Mouse (Mus musculus): ENCODE measurements around the gene Glo1. TPM values are rescaled to one million over a fixed set of nuclear protein-coding genes. Genes with fewer than 3 reads are reported as not detected.

The Glo1 gene
- polyA plus RNA-seq, 2 experiments = 87.9 to 214 TPM

- ATAC-seq (ENCODE audit: low FRiP score, low read depth) = no peak
- 64% methylated on average over 11 of the region's 11 CpGs for WGBS
- no peak for TF ChIP-seq POLR2A (IDR thresholded peaks at IDR 0.05; ENCODE audit: borderline replicate concordance, extremely low read depth, insufficient read depth, insufficient read length)
- DNase-seq (ENCODE audit: low spot score) = no peak
- Histone ChIP-seq H3K9ac (ENCODE audit: low read depth, low read length, severe bottlenecking) (no peak overlapping the region), H3K36me3 (ENCODE audit: control insufficient read depth, insufficient read depth, low read length) (peaks cover 24% of the 10 kb centered on the region), H3K4me2 (replicated peaks; ENCODE audit: low read depth, low read length, severe bottlenecking) (no peak overlapping the region), H3K9me3 (ENCODE audit: control insufficient read depth, low read length) (no peaks in the 10 kb centered on the region), H3K27me3 (ENCODE audit: control insufficient read depth, insufficient read depth, low read length) (no peaks in the 10 kb centered on the region), H3K4me1 (ENCODE audit: control insufficient read depth, insufficient read depth, low read length) (peaks cover 19% of the 10 kb centered on the region), H3K27ac (replicated peaks; ENCODE audit: low read depth, low read length) (no peak overlapping the region), H3K4me3 (replicated peaks; ENCODE audit: low read length) (no peak overlapping the region)
These were observed 20.5 kb downstream of the Glo1 start for GRCm38 (mm10) chr17:30606206-30606605.

- no peak for TF ChIP-seq POLR2A (IDR thresholded peaks at IDR 0.05; ENCODE audit: borderline replicate concordance, extremely low read depth, insufficient read depth, insufficient read length)
- no peaks in the 10 kb centered on the region for H3K27me3 ChIP-seq (ENCODE audit: control insufficient read depth, insufficient read depth, low read length)
These were observed 21.7 kb downstream of the Glo1 start for GRCm38 (mm10) chr17:30605001-30605400.

GRCm38 (mm10) chr17:30604296-30604695 is 22.4 kb downstream of the Glo1 start:
- 93% methylated on average over 5 of the region's 6 CpGs for WGBS
- Histone ChIP-seq H3K9me3 (ENCODE audit: control insufficient read depth, low read length) (no peaks in the 10 kb centered on the region), H3K27me3 (ENCODE audit: control insufficient read depth, insufficient read depth, low read length) (no peaks in the 10 kb centered on the region), H3K36me3 (ENCODE audit: control insufficient read depth, insufficient read depth, low read length) (peaks cover 38% of the 10 kb centered on the region), H3K4me2 (replicated peaks; ENCODE audit: low read depth, low read length, severe bottlenecking) (no peak overlapping the region), H3K4me1 (ENCODE audit: control insufficient read depth, insufficient read depth, low read length) (peaks cover 12% of the 10 kb centered on the region), H3K27ac (replicated peaks; ENCODE audit: low read depth, low read length) (no peak overlapping the region), H3K9ac (ENCODE audit: low read depth, low read length, severe bottlenecking) (no peak overlapping the region), H3K4me3 (replicated peaks; ENCODE audit: low read length) (no peak overlapping the region)
- TF ChIP-seq POLR2A (IDR thresholded peaks at IDR 0.05; ENCODE audit: borderline replicate concordance, extremely low read depth, insufficient read depth, insufficient read length) = no peak
- ATAC-seq (ENCODE audit: low FRiP score, low read depth) = no peak
- DNase-seq (ENCODE audit: low spot score) = no peak

More at GRCm38 (mm10) chr17:30605001-30605400, 21.7 kb downstream of the Glo1 start:
- 82% methylated on average over 5 of the region's 5 CpGs for WGBS
- DNase-seq (ENCODE audit: low spot score) (no peak), ATAC-seq (ENCODE audit: low FRiP score, low read depth) (no peak)
- H3K27ac ChIP-seq (replicated peaks; ENCODE audit: low read depth, low read length) = no peak overlapping the region
- no peaks in the 10 kb centered on the region for H3K9me3 ChIP-seq (ENCODE audit: control insufficient read depth, low read length)
- peaks cover 34% of the 10 kb centered on the region for H3K36me3 ChIP-seq (ENCODE audit: control insufficient read depth, insufficient read depth, low read length)
- no peak overlapping the region for H3K4me3 ChIP-seq (replicated peaks; ENCODE audit: low read length)
- no peak overlapping the region for H3K4me2 ChIP-seq (replicated peaks; ENCODE audit: low read depth, low read length, severe bottlenecking)
- H3K4me1 ChIP-seq (ENCODE audit: control insufficient read depth, insufficient read depth, low read length) = peaks cover 13% of the 10 kb centered on the region
- no peak overlapping the region for H3K9ac ChIP-seq (ENCODE audit: low read depth, low read length, severe bottlenecking)

- Histone ChIP-seq H3K4me2 (replicated peaks; ENCODE audit: low read depth, low read length, severe bottlenecking) (no peak overlapping the region), H3K4me1 (ENCODE audit: control insufficient read depth, insufficient read depth, low read length) (no peaks in the 10 kb centered on the region), H3K4me3 (replicated peaks; ENCODE audit: low read length) (no peak overlapping the region), H3K36me3 (ENCODE audit: control insufficient read depth, insufficient read depth, low read length) (peaks cover 53% of the 10 kb centered on the region), H3K27me3 (ENCODE audit: control insufficient read depth, insufficient read depth, low read length) (no peaks in the 10 kb centered on the region), H3K9me3 (ENCODE audit: control insufficient read depth, low read length) (no peaks in the 10 kb centered on the region), H3K27ac (replicated peaks; ENCODE audit: low read depth, low read length) (no peak overlapping the region), H3K9ac (ENCODE audit: low read depth, low read length, severe bottlenecking) (no peak overlapping the region)
- 83% methylated on average over 14 of the region's 14 CpGs for WGBS
- DNase-seq (ENCODE audit: low spot score) (no peak), ATAC-seq (ENCODE audit: low FRiP score, low read depth) (no peak)
- TF ChIP-seq POLR2A (IDR thresholded peaks at IDR 0.05; ENCODE audit: borderline replicate concordance, extremely low read depth, insufficient read depth, insufficient read length) = no peak
These were observed 24.5 kb downstream of the Glo1 start for GRCm38 (mm10) chr17:30602175-30602574.

- no peak for TF ChIP-seq POLR2A (IDR thresholded peaks at IDR 0.05; ENCODE audit: borderline replicate concordance, extremely low read depth, insufficient read depth, insufficient read length)
- WGBS = 91% methylated on average over 5 of the region's 5 CpGs
- ATAC-seq (ENCODE audit: low FRiP score, low read depth) = no peak
- Histone ChIP-seq H3K9ac (ENCODE audit: low read depth, low read length, severe bottlenecking) (no peak overlapping the region), H3K4me1 (ENCODE audit: control insufficient read depth, insufficient read depth, low read length) (no peaks in the 10 kb centered on the region), H3K36me3 (ENCODE audit: control insufficient read depth, insufficient read depth, low read length) (peaks cover 79% of the 10 kb centered on the region), H3K9me3 (ENCODE audit: control insufficient read depth, low read length) (no peaks in the 10 kb centered on the region), H3K27me3 (ENCODE audit: control insufficient read depth, insufficient read depth, low read length) (no peaks in the 10 kb centered on the region), H3K4me3 (replicated peaks; ENCODE audit: low read length) (no peak overlapping the region), H3K4me2 (replicated peaks; ENCODE audit: low read depth, low read length, severe bottlenecking) (no peak overlapping the region), H3K27ac (replicated peaks; ENCODE audit: low read depth, low read length) (no peak overlapping the region)
- no peak for DNase-seq (ENCODE audit: low spot score)
These were observed 28.4 kb downstream of the Glo1 start for GRCm38 (mm10) chr17:30598300-30598699.

GRCm38 (mm10) chr17:30597786-30598185 is 28.9 kb downstream of the Glo1 start:
- H3K27ac ChIP-seq (replicated peaks; ENCODE audit: low read depth, low read length) = no peak overlapping the region
- no peaks in the 10 kb centered on the region for H3K4me1 ChIP-seq (ENCODE audit: control insufficient read depth, insufficient read depth, low read length)
- TF ChIP-seq POLR2A (IDR thresholded peaks at IDR 0.05; ENCODE audit: borderline replicate concordance, extremely low read depth, insufficient read depth, insufficient read length) = no peak
- WGBS = 97% methylated on average over 9 of the region's 9 CpGs
- H3K9ac ChIP-seq (ENCODE audit: low read depth, low read length, severe bottlenecking) = no peak overlapping the region
- no peaks in the 10 kb centered on the region for H3K27me3 ChIP-seq (ENCODE audit: control insufficient read depth, insufficient read depth, low read length)
- peaks cover 78% of the 10 kb centered on the region for H3K36me3 ChIP-seq (ENCODE audit: control insufficient read depth, insufficient read depth, low read length)
- no peaks in the 10 kb centered on the region for H3K9me3 ChIP-seq (ENCODE audit: control insufficient read depth, low read length)
- DNase-seq (ENCODE audit: low spot score) = no peak
- H3K4me3 ChIP-seq (replicated peaks; ENCODE audit: low read length) = no peak overlapping the region
- no peak overlapping the region for H3K4me2 ChIP-seq (replicated peaks; ENCODE audit: low read depth, low read length, severe bottlenecking)
- no peak for ATAC-seq (ENCODE audit: low FRiP score, low read depth)

Data from limb, embryonic 14.5 days (tissue).